ENCODE assay signal across 24 mouse cellular contexts in the genomic region with DNA sequence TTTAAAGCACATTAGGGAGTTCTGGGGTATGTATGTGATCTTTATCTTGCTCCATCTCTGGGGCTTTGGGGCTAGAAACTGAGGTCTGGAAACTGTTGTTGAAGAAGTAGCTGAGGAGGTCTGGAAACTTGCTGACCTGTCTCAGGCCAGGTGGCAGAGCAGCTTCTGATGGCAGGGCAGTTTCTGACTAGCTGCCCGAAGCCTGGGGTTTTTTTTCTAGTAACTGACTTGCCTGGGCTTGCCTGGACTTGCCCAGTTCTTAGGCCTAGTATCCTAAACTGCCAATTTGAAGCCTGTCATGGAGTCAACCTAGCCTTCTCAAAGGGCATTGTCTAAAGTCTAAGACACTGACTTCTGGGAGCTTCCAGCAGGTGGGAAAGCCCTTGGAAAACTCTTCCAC.
A peak's percentile ranks its signal among the peaks of the same experiment; 100 is the strongest.
DNase-seq lines count a peak whose midpoint lies in the region; ATAC-seq and TF ChIP-seq lines count a peak whose summit lies in the region.
"Had no signal": no experiment of that assay in that cellular context is flagged by ENCODE, and none has a peak within 500 bp of the region (broad histone marks: within the 10 kb centered on the region; RNA-seq: fewer than 3 reads in every experiment).

No protein-coding gene starts in this region.

- H3K4me1 ChIP-seq in kidney, adult 2 months (ENCODE audit: control insufficient read depth, insufficient read depth, low read length): peaks cover 7% of the 10 kb centered on the region; the same call in 1 of the 2 replicates
- H3K4me1 ChIP-seq in CH12.LX (ENCODE audit: control insufficient read depth in 1 of 2, insufficient read depth in 2 of 2): peaks cover 28 to 74% of the 10 kb centered on the region in 2 experiments
- H3K4me1 ChIP-seq: hindbrain, embryonic 12.5 days; hindbrain, embryonic 15.5 days had no signal

- ATAC-seq in erythroid progenitor cell, adult 5-6 weeks (replicated peaks; ENCODE audit: low FRiP score, poor library complexity, severe bottlenecking): no peak
- ATAC-seq: CD4-positive, CD25-positive, alpha-beta regulatory T cell, adult 4 months; forebrain, embryonic 14.5 days; forebrain, postnatal 0 days; intestine, postnatal 0 days; Patski had no signal

- TF ChIP-seq RAD21 in CH12.LX (IDR thresholded peaks at IDR 0.05; ENCODE audit: low read depth, low read length): no peak

- dilution Hi-C loops in CH12.LX (cut with MboI; ENCODE audit: extremely low pct_ligation_motif_present, extremely low pct_unique_long_range_greater_than_20kb, low sequenced_read_pairs): no loop called here

- TF ChIP-seq EP300 in CH12.LX (IDR thresholded peaks at IDR 0.05; ENCODE audit: low read length): peak; percentile 71

- intact Hi-C loops in gastrocnemius, adult 2 months (cut with DNase I): no loop called here

- no peaks in the 10 kb centered on the region for H3K79me2 ChIP-seq in CH12.LX (replicated peaks; ENCODE audit: control insufficient read depth, extremely low read depth, insufficient read depth, poor library complexity, severe bottlenecking)

- H3K4me2 ChIP-seq in CH12.LX (ENCODE audit: insufficient read depth, low read depth, poor library complexity, severe bottlenecking): no peak overlapping the region
- H3K4me2 ChIP-seq: heart, embryonic 13.5 days; hindbrain, embryonic 12.5 days; hindbrain, embryonic 15.5 days had no signal

- no peak for TF ChIP-seq POLR2A in kidney, adult 2 months (IDR thresholded peaks at IDR 0.05; ENCODE audit: low read depth, low read length)
- TF ChIP-seq POLR2A in CH12.LX (IDR thresholded peaks at IDR 0.05; ENCODE audit: low read depth, low read length): no peak

- DNase-seq in gastrocnemius, adult 2 months: peak; percentile 23
- DNase-seq in gastrocnemius, adult 18-20 months (ENCODE audit: low spot score): no peak
- DNase-seq in kidney, adult 2 months: peak; percentile 13
- no peak for DNase-seq in kidney, postnatal 4 days
- peak; percentile 72 for DNase-seq in CH12.LX (ENCODE audit: extremely low read depth)
- DNase-seq: adrenal gland, postnatal 10 days; adrenal gland, postnatal 36 days; cerebellum, adult 18-20 months; cerebellum, adult 9-10 months; cerebellum, postnatal 14 days; forebrain, postnatal 0 days; gastrocnemius, postnatal 10 days; gastrocnemius, postnatal 36 days; heart, postnatal 14 days had no signal

- WGBS in kidney, adult 2 months: 85% methylated on average over 1 of the region's 1 CpGs

- no peak for TF ChIP-seq CTCF in gastrocnemius, adult 2 months (IDR thresholded peaks at IDR 0.05)
- TF ChIP-seq CTCF in kidney, adult 2 months (conservative IDR thresholded peaks at IDR 0.05; ENCODE audit: insufficient read depth, insufficient read length, low read depth, low read length): no peak
- no peak for TF ChIP-seq CTCF in CH12.LX (conservative IDR thresholded peaks at IDR 0.05 in 1 of 2, IDR thresholded peaks at IDR 0.05 in 1 of 2; ENCODE audit: low read depth in 2 of 2, low read length in 2 of 2)

- H3K27ac ChIP-seq in gastrocnemius, adult 2 months: peak overlapping the region; percentile 91; the same call in 1 of the 2 replicates
- H3K27ac ChIP-seq in kidney, adult 2 months (ENCODE audit: insufficient read depth, low read depth, low read length): no peak overlapping the region
- H3K27ac ChIP-seq in CH12.LX (ENCODE audit: insufficient read depth, low read depth): peak overlapping the region; percentile 71
- H3K27ac ChIP-seq: heart, embryonic 10.5 days; heart, embryonic 13.5 days; hindbrain, embryonic 12.5 days; hindbrain, embryonic 15.5 days had no signal

- no peaks in the 10 kb centered on the region for H3K9me3 ChIP-seq in CH12.LX (replicated peaks; ENCODE audit: low read length)
- H3K9me3 ChIP-seq: G1E; heart, embryonic 10.5 days; heart, embryonic 13.5 days; hindbrain, embryonic 12.5 days; hindbrain, embryonic 15.5 days had no signal

- H3K9ac ChIP-seq in CH12.LX (ENCODE audit: insufficient read depth, low read depth): no peak overlapping the region
- H3K9ac ChIP-seq: forebrain, postnatal 0 days; heart, embryonic 13.5 days; hindbrain, embryonic 12.5 days; hindbrain, embryonic 15.5 days had no signal

- H3K36me3 ChIP-seq in kidney, adult 2 months (ENCODE audit: control insufficient read depth, insufficient read depth, low read length): no peaks in the 10 kb centered on the region
- H3K36me3 ChIP-seq in CH12.LX (replicated peaks in 1 of 2; ENCODE audit: control insufficient read depth in 1 of 2, insufficient read depth in 1 of 2, low read length in 1 of 2): no peaks in the 10 kb centered on the region
- H3K36me3 ChIP-seq: G1E; heart, embryonic 10.5 days; heart, embryonic 13.5 days; hindbrain, embryonic 12.5 days; hindbrain, embryonic 15.5 days had no signal

- H3K27me3 ChIP-seq in kidney, adult 2 months (replicated peaks; ENCODE audit: control insufficient read depth, insufficient read depth, low read length): no peaks in the 10 kb centered on the region
- no peaks in the 10 kb centered on the region for H3K27me3 ChIP-seq in CH12.LX (replicated peaks)
- H3K27me3 ChIP-seq: heart, embryonic 13.5 days; hindbrain, embryonic 12.5 days; hindbrain, embryonic 15.5 days; Patski had no signal

- no peak overlapping the region for H3K4me3 ChIP-seq in gastrocnemius, adult 2 months
- H3K4me3 ChIP-seq in kidney, adult 2 months (ENCODE audit: insufficient read depth, low read depth, low read length): no peak overlapping the region
- no peak overlapping the region for H3K4me3 ChIP-seq in CH12.LX (replicated peaks in 1 of 3; ENCODE audit: low read depth in 2 of 3, low read length in 2 of 3, poor library complexity in 1 of 3)
- H3K4me3 ChIP-seq: heart, embryonic 10.5 days; heart, embryonic 13.5 days; hindbrain, embryonic 12.5 days; hindbrain, embryonic 15.5 days had no signal

- in situ Hi-C loops in CH12.LX (cut with MboI; ENCODE audit: low pct_ligation_motif_present, low pct_unique_long_range_greater_than_20kb, low sequenced_read_pairs): no loop called here

TF ChIP-seq in CH12.LX, 34 proteins besides CTCF, POLR2A, EP300 and RAD21:
- TF ChIP-seq CHD2 (IDR thresholded peaks at IDR 0.05; ENCODE audit: low read length) (no peak), HCFC1 (IDR thresholded peaks at IDR 0.05; ENCODE audit: low read depth, low read length) (peak; percentile 65), CHD1 (IDR thresholded peaks at IDR 0.05; ENCODE audit: low read depth, low read length) (peak; percentile 100), ETS1 (conservative IDR thresholded peaks at IDR 0.05; ENCODE audit: low read depth, low read length) (peak; percentile 40; the same call in 1 of the 2 replicates), MYC (IDR thresholded peaks at IDR 0.05; ENCODE audit: low read depth, low read length) (0 out of 2 replicates have a peak, but pooled peaks have one; percentile 49), ZC3H11A (IDR thresholded peaks at IDR 0.05; ENCODE audit: low read depth, low read length) (no peak), MXI1 (IDR thresholded peaks at IDR 0.05; ENCODE audit: low read depth, low read length) (no peak), RCOR1 (conservative IDR thresholded peaks at IDR 0.05; ENCODE audit: low read depth, low read length) (no peak), ZMIZ1 (IDR thresholded peaks at IDR 0.05; ENCODE audit: low read depth, low read length) (no peak), ZNF384 (IDR thresholded peaks at IDR 0.05; ENCODE audit: low read depth, low read length) (peak; percentile 92), MEF2A (IDR thresholded peaks at IDR 0.05; ENCODE audit: borderline replicate concordance, low read depth, low read length) (peak; percentile 67), SMC3 (IDR thresholded peaks at IDR 0.05; ENCODE audit: low read depth, low read length) (no peak), SIN3A (IDR thresholded peaks at IDR 0.05; ENCODE audit: low read length) (no peak), NRF1 (IDR thresholded peaks at IDR 0.05; ENCODE audit: low read depth, low read length) (no peak), ZKSCAN1 (IDR thresholded peaks at IDR 0.05; ENCODE audit: borderline replicate concordance, low read depth, low read length) (no peak), IRF4 (IDR thresholded peaks at IDR 0.05; ENCODE audit: low read depth, low read length) (peak; percentile 71), PAX5 (IDR thresholded peaks at IDR 0.05; ENCODE audit: low read length) (no peak), USF2 (conservative IDR thresholded peaks at IDR 0.05; ENCODE audit: low read depth, low read length) (no peak), E2F4 (IDR thresholded peaks at IDR 0.05; ENCODE audit: insufficient replicate concordance, low read depth, low read length) (no peak), MAX (IDR thresholded peaks at IDR 0.05; ENCODE audit: low read length) (no peak), TBP (conservative IDR thresholded peaks at IDR 0.05; ENCODE audit: low read depth, low read length) (no peak), KAT2A (IDR thresholded peaks at IDR 0.05; ENCODE audit: insufficient replicate concordance, low read length) (no peak), ELF1 (IDR thresholded peaks at IDR 0.05; ENCODE audit: low read depth, low read length) (no peak), USF1 (IDR thresholded peaks at IDR 0.05; ENCODE audit: low read depth, low read length) (no peak), POLR2AphosphoS2 (IDR thresholded peaks at IDR 0.05; ENCODE audit: low read depth, low read length) (no peak), TCF12 (IDR thresholded peaks at IDR 0.05; ENCODE audit: low read depth, low read length) (peak; percentile 84), MAFK (IDR thresholded peaks at IDR 0.05; ENCODE audit: insufficient replicate concordance, low read length) (peak; percentile 72; the same call in 1 of the 2 replicates), NELFE (IDR thresholded peaks at IDR 0.05; ENCODE audit: low read depth, low read length) (no peak), UBTF (IDR thresholded peaks at IDR 0.05; ENCODE audit: low read depth, low read length) (no peak), JUND (conservative IDR thresholded peaks at IDR 0.05; ENCODE audit: low read depth, low read length) (no peak), JUN (IDR thresholded peaks at IDR 0.05; ENCODE audit: insufficient read depth, low read depth, low read length) (no peak), BHLHE40 (IDR thresholded peaks at IDR 0.05; ENCODE audit: low read depth, low read length) (no peak), MAZ (IDR thresholded peaks at IDR 0.05; ENCODE audit: low read depth, low read length) (no peak), GABPA (IDR thresholded peaks at IDR 0.05; ENCODE audit: insufficient replicate concordance, low read depth, low read length) (no peak)

Comparison
In these comparisons a context has a peak if more than half of its experiments do, and no peak if none do; other contexts are left out.
1. DNase-seq: peak in gastrocnemius, adult 2 months (single experiment), kidney, adult 2 months (single experiment) and CH12.LX (single experiment); none in gastrocnemius, adult 18-20 months (single experiment) and kidney, postnatal 4 days (0 of 2).